ENCODE assay signal across 7 mouse cellular contexts in genomic region chr19:38224685-38225060, GRCm38 (mm10). TPM values are rescaled to one million over a fixed set of nuclear protein-coding genes. Genes with fewer than 3 reads are reported as not detected.
A peak's percentile ranks its signal among the peaks of the same experiment; 100 is the strongest.
DNase-seq lines count a peak whose midpoint lies in the region; ATAC-seq and TF ChIP-seq lines count a peak whose summit lies in the region.

No protein-coding gene starts in this region.

- peak overlapping the region; percentile 75 for H3K4me3 ChIP-seq in lung, embryonic 16.5 days (ENCODE audit: low read length)
- peak overlapping the region; percentile 57 for H3K4me3 ChIP-seq in hindbrain, embryonic 13.5 days
- H3K4me3 ChIP-seq in liver, embryonic 14.5 days (ENCODE audit: insufficient read depth in 1 of 2, low read depth in 2 of 2, low read length in 2 of 2) = peak overlapping the region; percentile 78 to 85
- peak overlapping the region; percentile 82 for H3K4me3 ChIP-seq in stomach, embryonic 15.5 days (replicated peaks)

- no peak overlapping the region for H3K27ac ChIP-seq in lung, embryonic 16.5 days (ENCODE audit: low read length)
- peak overlapping the region; percentile 98 for H3K27ac ChIP-seq in hindbrain, embryonic 13.5 days
- H3K27ac ChIP-seq in liver, embryonic 14.5 days = no peak overlapping the region
- peak overlapping the region; percentile 93 for H3K27ac ChIP-seq in stomach, embryonic 15.5 days

- peaks cover 5% of the 10 kb centered on the region for H3K4me1 ChIP-seq in lung, embryonic 16.5 days (replicated peaks; ENCODE audit: control insufficient read depth, insufficient read depth, low read length)
- peaks cover 12% of the 10 kb centered on the region for H3K4me1 ChIP-seq in hindbrain, embryonic 13.5 days (replicated peaks)
- peaks cover 10% of the 10 kb centered on the region in 2 experiments for H3K4me1 ChIP-seq in liver, embryonic 14.5 days (replicated peaks; ENCODE audit: control insufficient read depth in 2 of 2, insufficient read depth in 2 of 2, low read length in 1 of 2)
- H3K4me1 ChIP-seq in stomach, embryonic 15.5 days = peaks cover 5% of the 10 kb centered on the region; the same call in 1 of the 2 replicates

- H3K27me3 ChIP-seq in lung, embryonic 16.5 days (ENCODE audit: control insufficient read depth, insufficient read depth, low read depth, low read length) = no peaks in the 10 kb centered on the region
- H3K27me3 ChIP-seq in hindbrain, embryonic 13.5 days = no peaks in the 10 kb centered on the region
- H3K27me3 ChIP-seq in liver, embryonic 14.5 days (ENCODE audit: control insufficient read depth, insufficient read depth, low read length) = no peaks in the 10 kb centered on the region
- no peaks in the 10 kb centered on the region for H3K27me3 ChIP-seq in stomach, embryonic 15.5 days (replicated peaks)

- TF ChIP-seq EP300 in liver, embryonic 14.5 days (IDR thresholded peaks at IDR 0.05; ENCODE audit: low read depth) = no peak

- no peak for TF ChIP-seq CTCF in liver, embryonic 14.5 days (IDR thresholded peaks at IDR 0.05; ENCODE audit: low read depth)

- peak overlapping the region; percentile 90 for H3K4me2 ChIP-seq in lung, embryonic 16.5 days (ENCODE audit: low read depth, low read length)
- peak overlapping the region; percentile 81 for H3K4me2 ChIP-seq in hindbrain, embryonic 13.5 days
- H3K4me2 ChIP-seq in liver, embryonic 14.5 days (ENCODE audit: low read depth) = peak overlapping the region; percentile 83
- peak overlapping the region; percentile 78 for H3K4me2 ChIP-seq in stomach, embryonic 15.5 days

- no peak for ATAC-seq in lung, embryonic 16.5 days (ENCODE audit: low read depth)
- peak; percentile 57 for ATAC-seq in hindbrain, embryonic 13.5 days (ENCODE audit: low FRiP score)
- no peak for ATAC-seq in liver, embryonic 14.5 days (ENCODE audit: insufficient read depth)
- ATAC-seq in stomach, embryonic 15.5 days (ENCODE audit: insufficient read depth, low FRiP score, low read depth) = no peak

- no peak for DNase-seq in lung, postnatal 14 days
- DNase-seq in cerebellum, postnatal 36 days = peak; percentile 35 to 63
- DNase-seq in liver, embryonic 14.5 days (ENCODE audit: low read depth in 3 of 3, low spot score in 3 of 3) = no peak
- DNase-seq in ovary, postnatal 36 days (ENCODE audit: low spot score) = no peak

- no peaks in the 10 kb centered on the region for H3K36me3 ChIP-seq in lung, embryonic 16.5 days (ENCODE audit: control insufficient read depth, insufficient read depth, low read length)
- no peaks in the 10 kb centered on the region for H3K36me3 ChIP-seq in hindbrain, embryonic 13.5 days
- no peaks in the 10 kb centered on the region for H3K36me3 ChIP-seq in liver, embryonic 14.5 days (replicated peaks; ENCODE audit: control insufficient read depth, insufficient read depth, low read depth)
- no peaks in the 10 kb centered on the region for H3K36me3 ChIP-seq in stomach, embryonic 15.5 days

- 17% methylated on average over 9 of the region's 9 CpGs for WGBS in lung, embryonic 16.5 days
- 5% methylated on average over 9 of the region's 9 CpGs for WGBS in hindbrain, embryonic 13.5 days
- 20% methylated on average over 9 of the region's 9 CpGs for WGBS in liver, embryonic 14.5 days (ENCODE audit: insufficient replicate concordance)
- 11% methylated on average over 9 of the region's 9 CpGs for WGBS in stomach, embryonic 15.5 days

- peak overlapping the region; percentile 86 for H3K9ac ChIP-seq in lung, embryonic 16.5 days (ENCODE audit: low read length)
- peak overlapping the region; percentile 76 for H3K9ac ChIP-seq in hindbrain, embryonic 13.5 days
- H3K9ac ChIP-seq in liver, embryonic 14.5 days (replicated peaks) = peak overlapping the region; percentile 77; the same call in 1 of the 2 replicates
- H3K9ac ChIP-seq in stomach, embryonic 15.5 days = no peak overlapping the region

- peaks cover 1% of the 10 kb centered on the region; the same call in 1 of the 2 replicates for H3K9me3 ChIP-seq in lung, embryonic 16.5 days (ENCODE audit: control insufficient read depth, low read length)
- H3K9me3 ChIP-seq in hindbrain, embryonic 13.5 days = no peaks in the 10 kb centered on the region
- no peaks in the 10 kb centered on the region for H3K9me3 ChIP-seq in liver, embryonic 14.5 days (ENCODE audit: control insufficient read depth, low read length)
- no peaks in the 10 kb centered on the region for H3K9me3 ChIP-seq in stomach, embryonic 15.5 days

RNA-seq across cellular contexts. Expression of gene Fra10ac1, which starts 0.7 kb away (rescaled TPM):
- 29.9 and 31.7 TPM in 2 replicates for polyA plus RNA-seq in lung, embryonic 16.5 days (2015; fragmentation: Nextera tagmentation; extraction: Ambion mirVana)
- polyA plus RNA-seq in hindbrain, embryonic 13.5 days (2015; fragmentation: Nextera tagmentation; extraction: Ambion mirVana) = 49.1 and 49.6 TPM in 2 replicates
- 4.0 and 8.7 TPM in 2 replicates for polyA plus RNA-seq in liver, embryonic 14.5 days (2012; rRNA removed)
- 10.6 and 12.1 TPM in 2 replicates for polyA plus RNA-seq in liver, embryonic 14.5 days (2014; fragmentation: Nextera tagmentation; extraction: Ambion mirVana)
- polyA plus RNA-seq in stomach, embryonic 15.5 days (2015; fragmentation: Nextera tagmentation; extraction: Ambion mirVana) = 33.7 and 37.4 TPM in 2 replicates

RNA-seq across cellular contexts. Expression of gene Lgi1, which starts 39.7 kb away (rescaled TPM):
- polyA plus RNA-seq in lung, embryonic 16.5 days (2015; fragmentation: Nextera tagmentation; extraction: Ambion mirVana) = 0.21 and 0.28 TPM in 2 replicates
- 13.1 and 14.0 TPM in 2 replicates for polyA plus RNA-seq in hindbrain, embryonic 13.5 days (2015; fragmentation: Nextera tagmentation; extraction: Ambion mirVana)
- 0.03 and 0.05 TPM in 2 replicates for polyA plus RNA-seq in liver, embryonic 14.5 days (2012; rRNA removed)
- not detected in 2 replicates for polyA plus RNA-seq in liver, embryonic 14.5 days (2014; fragmentation: Nextera tagmentation; extraction: Ambion mirVana)
- polyA plus RNA-seq in stomach, embryonic 15.5 days (2015; fragmentation: Nextera tagmentation; extraction: Ambion mirVana) = 0.92 and 1.1 TPM in 2 replicates

Comparison
In these comparisons a context has a peak if more than half of its experiments do, and no peak if none do; other contexts are left out.
1. H3K27ac ChIP-seq: peak in hindbrain, embryonic 13.5 days (single experiment) and stomach, embryonic 15.5 days (single experiment); none in lung, embryonic 16.5 days (single experiment) and liver, embryonic 14.5 days (single experiment).
2. DNase-seq: peak in cerebellum, postnatal 36 days (2 of 2); none in lung, postnatal 14 days (single experiment), liver, embryonic 14.5 days (0 of 3) and ovary, postnatal 36 days (single experiment).
3. Peak in every context shown above with its lines, with median percentiles within 50 percentile points of each other: H3K4me2 ChIP-seq and H3K4me3 ChIP-seq.